Mouse (Mus musculus) mature B cell (primary cell): ENCODE measurements around the gene Gde1.

ENCODE experiments used
- in situ Hi-C: fragments of 300-500 bp; cut with MboI; formaldehyde crosslinking; loops from 2 replicates; pipeline ENCODE4 v1.14.3; 2019

The Gde1 gene

GRCm38 (mm10) chr7:118705101-118705961 lies at the start of gene Gde1:
TSS of gene Gde1 (minus strand) at chr7:118705778.
- in situ Hi-C loops = loop anchor here (25.0 kb wide), 1 partner anchor 593 kb away; the partner anchor contains the start of gene Rps15a

- in situ Hi-C loops = loop anchor here (25.0 kb wide), 1 partner anchor 761 kb away; the partner anchor contains the start of genes Acsm5 and Pdilt
Observed at GRCm38 (mm10) chr7:118751625-118752024, 46.0 kb upstream of the Gde1 start.

- in situ Hi-C loops = loop anchor here (25.0 kb wide), 1 partner anchor 763 kb away; the partner anchor contains the start of genes Acsm5 and Pdilt
Observed at GRCm38 (mm10) chr7:118749706-118750105, 44.1 kb upstream of the Gde1 start.

GRCm38 (mm10) chr7:118747891-118748672 lies 42.5 kb upstream of the Gde1 start:
- in situ Hi-C loops = no loop called here

GRCm38 (mm10) chr7:118744766-118745165 lies 39.2 kb upstream of the Gde1 start:
- in situ Hi-C loops = no loop called here

- in situ Hi-C loops = no loop called here
Observed at GRCm38 (mm10) chr7:118742278-118742677, 36.7 kb upstream of the Gde1 start.

- in situ Hi-C loops = no loop called here
Observed at GRCm38 (mm10) chr7:118740532-118741338, 35.2 kb upstream of the Gde1 start.

- in situ Hi-C loops = no loop called here
Observed at GRCm38 (mm10) chr7:118739975-118740531, 34.5 kb upstream of the Gde1 start, which contains the start of gene Vps35l. TSS of gene Vps35l (plus strand) at chr7:118740226.

GRCm38 (mm10) chr7:118738730-118739129 lies 33.2 kb upstream of the Gde1 start:
- in situ Hi-C loops = no loop called here

- in situ Hi-C loops = no loop called here
Observed at GRCm38 (mm10) chr7:118733225-118733624, 27.6 kb upstream of the Gde1 start.

- in situ Hi-C loops = no loop called here
Observed at GRCm38 (mm10) chr7:118731781-118732180, 26.2 kb upstream of the Gde1 start.

- in situ Hi-C loops = no loop called here
Observed at GRCm38 (mm10) chr7:118728846-118729587, 23.4 kb upstream of the Gde1 start.

- in situ Hi-C loops = no loop called here
Observed at GRCm38 (mm10) chr7:118725459-118725858, 19.9 kb upstream of the Gde1 start.

GRCm38 (mm10) chr7:118723927-118724326 lies 18.3 kb upstream of the Gde1 start:
- in situ Hi-C loops = loop anchor here (25.0 kb wide), 1 partner anchor 612 kb away; the partner anchor contains the start of gene Rps15a

GRCm38 (mm10) chr7:118718066-118718465 lies 12.5 kb upstream of the Gde1 start:
- in situ Hi-C loops = loop anchor here (25.0 kb wide), 1 partner anchor 606 kb away; the partner anchor contains the start of gene Rps15a

GRCm38 (mm10) chr7:118714873-118715272 lies 9.3 kb upstream of the Gde1 start:
- in situ Hi-C loops = loop anchor here (25.0 kb wide), 1 partner anchor 603 kb away; the partner anchor contains the start of gene Rps15a

- in situ Hi-C loops = loop anchor here (25.0 kb wide), 1 partner anchor 600 kb away; the partner anchor contains the start of gene Rps15a
Observed at GRCm38 (mm10) chr7:118712228-118713173, 6.9 kb upstream of the Gde1 start, which contains the start of gene Ccp110. TSS of gene Ccp110 (plus strand) at chr7:118712552.

- in situ Hi-C loops = loop anchor here (25.0 kb wide), 1 partner anchor 598 kb away; the partner anchor contains the start of gene Rps15a
Observed at GRCm38 (mm10) chr7:118710776-118711175, 5.2 kb upstream of the Gde1 start.

GRCm38 (mm10) chr7:118708002-118708401 lies 2.4 kb upstream of the Gde1 start:
- in situ Hi-C loops = loop anchor here (25.0 kb wide), 1 partner anchor 596 kb away; the partner anchor contains the start of gene Rps15a
